Mouse (Mus musculus): ENCODE data around the gene Dok4.

DNA sequence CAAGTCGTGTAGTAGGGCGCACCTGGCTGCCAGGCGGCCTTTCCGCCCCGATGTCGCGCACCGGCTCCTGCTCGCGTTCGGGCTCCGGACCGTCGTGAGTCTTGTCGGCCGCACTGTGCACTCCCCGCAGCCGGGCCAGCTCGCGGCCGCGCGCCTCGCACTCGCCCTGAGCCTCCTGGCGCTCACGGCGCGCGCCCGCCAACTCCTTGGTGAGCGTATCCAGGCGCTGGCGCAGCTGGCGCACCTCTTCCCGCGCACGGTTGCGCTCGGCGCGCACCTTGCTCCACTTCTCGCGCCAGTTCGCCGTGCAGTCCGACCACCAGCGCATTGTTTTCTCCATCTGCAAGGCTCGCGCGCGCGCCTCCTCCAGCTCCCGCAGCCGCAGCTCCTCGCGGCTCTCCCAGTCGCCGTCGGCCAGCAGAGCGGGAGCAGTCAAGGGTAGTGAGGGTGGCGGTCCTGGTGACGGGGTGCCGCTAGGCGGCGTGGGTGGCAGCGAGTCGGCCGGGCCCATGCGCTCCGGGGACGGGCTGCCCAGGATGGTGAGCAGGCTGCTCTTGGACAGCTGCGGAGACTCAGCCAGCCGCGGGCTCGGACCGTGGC lies 37.0 kb upstream of the Dok4 start:
- TF ChIP-seq GATA1 (IDR thresholded peaks at IDR 0.05; ENCODE audit: low read length) (no peak), TAL1 (IDR thresholded peaks at IDR 0.05; ENCODE audit: low read length) (no peak)

Measured in erythroblast, embryonic 14.5 days (primary cell).